Mouse (Mus musculus) neural tube, embryonic 11.5 days (tissue): Measurements from ENCODE around the gene Naa35. TPM values are rescaled to one million over a fixed set of nuclear protein-coding genes. Genes with fewer than 3 reads are reported as not detected.

Source experiments
- ATAC-seq: fragments of 200-750 bp; cut with Nextera tagmentation; 2 replicates; pipeline ENCODE4 v1.8.0; 2017; ENCODE audit warnings: moderate number of reproducible peaks, mild to moderate bottlenecking, moderate TSS enrichment, moderate library complexity; ENCODE audit not compliant: insufficient read depth, low FRiP score, low TSS enrichment
- DNase-seq: peaks from one replicate; pipeline ENCODE4 v3.0.0-alpha.2; 2015; ENCODE audit warnings: low spot score
- H3K27ac ChIP-seq: fragments of 300-500 bp; sonication (generic); 2 replicates; pipeline ENCODE4 v1.5.1; 2014; ENCODE audit warnings: low read depth, mild to moderate bottlenecking, low read length
- H3K27me3 ChIP-seq: fragments of 300-500 bp; sonication (generic); 2 replicates; pipeline ENCODE4 v1.6.1; 2014; ENCODE audit warnings: mild to moderate bottlenecking, low read length, mixed read lengths; ENCODE audit not compliant: control insufficient read depth, insufficient read depth
- H3K36me3 ChIP-seq: fragments of 300-500 bp; sonication (generic); 2 replicates; pipeline ENCODE4 v1.6.1; 2014; ENCODE audit warnings: mild to moderate bottlenecking, low read length, moderate library complexity, mixed read lengths; ENCODE audit not compliant: control insufficient read depth, insufficient read depth
- H3K4me1 ChIP-seq: fragments of 300-500 bp; sonication (generic); 2 replicates; pipeline ENCODE4 v1.6.1; 2014; ENCODE audit warnings: low read length, mixed read lengths; ENCODE audit not compliant: control insufficient read depth, insufficient read depth
- H3K4me2 ChIP-seq: fragments of 300-500 bp; sonication (generic); 2 replicates; pipeline ENCODE4 v1.6.1; 2014; ENCODE audit warnings: low read depth, mild to moderate bottlenecking, moderate library complexity
- H3K4me3 ChIP-seq: fragments of 300-500 bp; sonication (generic); 2 replicates; pipeline ENCODE4 v1.5.1; 2014; ENCODE audit warnings: low read depth, low read length
- H3K9ac ChIP-seq: fragments of 300-500 bp; sonication (generic); 2 replicates; pipeline ENCODE4 v1.6.1; 2014; ENCODE audit warnings: mild to moderate bottlenecking, low read length
- H3K9me3 ChIP-seq: fragments of 300-500 bp; sonication (generic); 2 replicates; pipeline ENCODE4 v1.6.1; 2016; ENCODE audit warnings: low read length; ENCODE audit not compliant: control insufficient read depth
- WGBS: fragments of 180-500 bp; shearing (Covaris S2); extraction: QIAGEN DNeasy Blood & Tissue Kit; methylation state at CpG from one replicate; pipeline ENCODE4 v1.1.7; 2014; 5-methylcytosine and 5-hydroxymethylcytosine counted together
- polyA plus RNA-seq: library from polyadenylated mRNA; unstranded; fragments of >200 nt; fragmentation: Nextera tagmentation; extraction: Ambion mirVana; gene quantifications from 2 replicates; pipeline ENCODE4 v1.2.1, GENCODE M21; 2014

The Naa35 gene
- polyA plus RNA-seq, 1 experiment from 2014 or later, result 118 TPM

DNA sequence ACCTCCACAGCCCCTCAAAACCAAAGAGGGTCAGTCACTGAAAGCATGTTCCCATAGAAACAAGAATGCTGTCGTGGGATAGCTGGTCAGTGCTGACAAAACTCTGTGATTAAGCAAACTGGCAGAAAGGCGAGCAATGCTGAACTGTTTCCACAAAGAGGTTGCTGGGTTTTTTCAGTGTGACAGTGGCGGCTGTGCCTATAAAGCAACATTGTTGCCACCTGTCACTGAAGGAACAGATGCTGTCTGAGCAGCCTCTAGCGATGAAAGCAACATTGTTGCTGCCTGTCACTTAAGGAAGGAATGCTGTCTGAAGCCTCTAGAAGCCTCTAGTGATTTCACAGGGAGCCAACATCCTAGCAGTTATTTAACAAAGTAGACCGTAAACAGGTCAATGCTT is 67.6 kb downstream of the Naa35 start:
- Histone ChIP-seq H3K36me3 (peaks cover 9% of the 10 kb centered on the region; the same call in 1 of the 2 replicates), H3K9ac (no peak overlapping the region), H3K9me3 (no peaks in the 10 kb centered on the region), H3K27me3 (no peaks in the 10 kb centered on the region), H3K4me3 (no peak overlapping the region), H3K27ac (peak overlapping the region; percentile 67; the same call in 1 of the 2 replicates), H3K4me1 (peaks cover 25% of the 10 kb centered on the region), H3K4me2 (no peak overlapping the region)
- 56% methylated on average over 5 of the region's 5 CpGs for WGBS
- ATAC-seq, result no peak
- DNase-seq, result peak; percentile 34

- no peak overlapping the region for H3K4me2 ChIP-seq
- peak overlapping the region; percentile 67 for H3K27ac ChIP-seq
- WGBS, result 70% methylated on average over 3 of the region's 3 CpGs
- no peaks in the 10 kb centered on the region for H3K27me3 ChIP-seq
- H3K4me3 ChIP-seq, result no peak overlapping the region
- H3K9ac ChIP-seq, result no peak overlapping the region
- no peak for ATAC-seq
- H3K36me3 ChIP-seq, result peaks cover 5% of the 10 kb centered on the region; the same call in 1 of the 2 replicates
- H3K9me3 ChIP-seq, result no peaks in the 10 kb centered on the region
- peaks cover 27% of the 10 kb centered on the region for H3K4me1 ChIP-seq
- DNase-seq, result no peak
These were observed 68.1 kb downstream of the Naa35 start for GRCm38 (mm10) chr13:59653136-59653535.

DNA sequence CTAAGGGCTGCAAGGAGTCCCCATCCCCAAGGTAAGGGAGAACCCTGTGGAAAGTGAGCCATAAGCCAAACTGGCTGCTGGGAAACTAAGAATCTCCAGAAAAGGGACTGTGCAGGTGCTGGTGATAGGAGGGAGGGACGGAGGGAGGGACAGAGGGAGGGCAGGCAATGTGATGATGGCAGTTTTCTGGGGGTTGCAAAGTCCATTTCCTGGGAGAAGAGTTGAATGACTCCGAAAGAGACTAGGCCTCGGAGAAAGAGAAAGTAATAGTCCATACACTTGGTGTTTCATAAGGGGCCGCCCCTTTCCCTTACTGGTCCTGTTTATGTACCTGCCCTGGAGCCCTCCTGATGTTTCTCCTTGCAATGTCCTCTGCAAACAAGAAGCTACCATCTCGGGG is 69.4 kb downstream of the Naa35 start:
- Histone ChIP-seq H3K4me1 (peaks cover 27% of the 10 kb centered on the region), H3K4me3 (no peak overlapping the region), H3K27me3 (no peaks in the 10 kb centered on the region), H3K4me2 (no peak overlapping the region), H3K9ac (no peak overlapping the region), H3K9me3 (no peaks in the 10 kb centered on the region), H3K36me3 (peaks cover 3% of the 10 kb centered on the region; the same call in 1 of the 2 replicates), H3K27ac (no peak overlapping the region)
- no peak for DNase-seq
- no peak for ATAC-seq
- WGBS, result 85% methylated on average over 5 of the region's 5 CpGs

- H3K27me3 ChIP-seq, result no peaks in the 10 kb centered on the region
- WGBS, result 92% methylated on average over 15 of the region's 15 CpGs
- no peak for DNase-seq
- H3K4me3 ChIP-seq, result no peak overlapping the region
- ATAC-seq, result no peak
- no peak overlapping the region for H3K4me2 ChIP-seq
- H3K27ac ChIP-seq, result no peak overlapping the region
- H3K9ac ChIP-seq, result no peak overlapping the region
- peaks cover 3% of the 10 kb centered on the region; the same call in 1 of the 2 replicates for H3K36me3 ChIP-seq
- no peaks in the 10 kb centered on the region for H3K9me3 ChIP-seq
- H3K4me1 ChIP-seq, result peaks cover 27% of the 10 kb centered on the region
These were observed 70.8 kb downstream of the Naa35 start for GRCm38 (mm10) chr13:59655718-59656315.

DNA sequence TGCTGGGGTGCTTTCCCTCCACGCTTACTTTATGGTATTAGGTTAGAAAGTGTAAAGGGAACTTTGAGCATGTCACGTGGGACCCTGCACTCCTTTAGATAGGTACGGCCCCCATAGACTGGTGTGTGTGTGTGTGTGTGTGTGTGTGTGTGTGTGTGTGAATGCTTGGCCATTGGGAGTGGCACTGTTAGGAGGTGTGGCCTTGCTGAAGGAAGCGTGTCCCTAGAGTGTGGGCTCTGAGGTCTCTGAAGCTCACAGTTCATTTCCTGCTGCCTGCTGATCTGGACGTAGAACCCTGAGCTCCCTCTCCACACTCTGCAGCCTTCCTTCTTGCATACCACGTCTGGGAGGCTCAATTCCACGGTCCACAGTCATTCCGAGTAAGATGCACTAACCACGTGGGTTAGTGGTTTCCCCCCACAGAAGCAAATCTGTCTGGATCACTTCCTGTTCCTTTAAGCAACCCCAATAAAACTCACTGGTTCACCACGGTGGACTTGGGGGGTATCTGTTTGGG is 71.3 kb downstream of the Naa35 start:
- peaks cover 3% of the 10 kb centered on the region; the same call in 1 of the 2 replicates for H3K36me3 ChIP-seq
- DNase-seq (no peak), ATAC-seq (no peak)
- peaks cover 27% of the 10 kb centered on the region for H3K4me1 ChIP-seq
- H3K4me2 ChIP-seq, result no peak overlapping the region
- H3K4me3 ChIP-seq, result no peak overlapping the region
- peak overlapping the region; percentile 85 for H3K27ac ChIP-seq
- H3K9ac ChIP-seq, result peak overlapping the region; percentile 5; the same call in 1 of the 2 replicates
- no peaks in the 10 kb centered on the region for H3K9me3 ChIP-seq
- no peaks in the 10 kb centered on the region for H3K27me3 ChIP-seq
- 70% methylated on average over 10 of the region's 10 CpGs for WGBS

- peaks cover 27% of the 10 kb centered on the region for H3K4me1 ChIP-seq
- ATAC-seq (peak; percentile 66), DNase-seq (peak; percentile 52)
- no peaks in the 10 kb centered on the region for H3K27me3 ChIP-seq
- WGBS, result 35% methylated on average over 4 of the region's 4 CpGs
- H3K27ac ChIP-seq, result peak overlapping the region; percentile 85
- no peak overlapping the region for H3K4me2 ChIP-seq
- no peak overlapping the region for H3K4me3 ChIP-seq
- no peaks in the 10 kb centered on the region for H3K9me3 ChIP-seq
- H3K9ac ChIP-seq, result peak overlapping the region; percentile 5; the same call in 1 of the 2 replicates
- H3K36me3 ChIP-seq, result peaks cover 4% of the 10 kb centered on the region; the same call in 1 of the 2 replicates
These were observed 71.9 kb downstream of the Naa35 start for GRCm38 (mm10) chr13:59656975-59657388.

DNA sequence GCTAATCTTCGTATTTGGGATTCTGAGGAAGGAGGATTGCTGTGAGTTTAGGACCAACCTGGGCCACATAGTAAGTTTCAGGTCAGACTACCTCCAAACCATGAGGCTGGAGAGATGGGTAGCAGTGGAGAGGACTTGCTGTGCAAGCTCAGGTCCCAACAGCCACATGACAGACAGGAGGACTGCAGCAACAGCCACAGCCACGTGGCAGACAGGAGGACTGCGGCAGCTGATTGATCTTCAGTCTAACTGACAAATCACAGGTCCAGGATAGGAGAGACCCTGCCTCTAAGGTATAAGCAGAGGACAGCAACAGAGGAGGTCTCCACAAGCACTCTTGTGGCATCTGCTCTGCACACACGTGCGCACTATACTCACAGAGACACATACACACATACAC is 72.7 kb downstream of the Naa35 start:
- H3K4me3 ChIP-seq, result no peak overlapping the region
- H3K27ac ChIP-seq, result peak overlapping the region; percentile 85
- 84% methylated on average over 5 of the region's 5 CpGs for WGBS
- DNase-seq, result no peak
- no peaks in the 10 kb centered on the region for H3K9me3 ChIP-seq
- peaks cover 9% of the 10 kb centered on the region for H3K36me3 ChIP-seq
- H3K27me3 ChIP-seq, result no peaks in the 10 kb centered on the region
- no peak for ATAC-seq
- no peak overlapping the region for H3K9ac ChIP-seq
- H3K4me2 ChIP-seq, result no peak overlapping the region
- H3K4me1 ChIP-seq, result peaks cover 23% of the 10 kb centered on the region

DNA sequence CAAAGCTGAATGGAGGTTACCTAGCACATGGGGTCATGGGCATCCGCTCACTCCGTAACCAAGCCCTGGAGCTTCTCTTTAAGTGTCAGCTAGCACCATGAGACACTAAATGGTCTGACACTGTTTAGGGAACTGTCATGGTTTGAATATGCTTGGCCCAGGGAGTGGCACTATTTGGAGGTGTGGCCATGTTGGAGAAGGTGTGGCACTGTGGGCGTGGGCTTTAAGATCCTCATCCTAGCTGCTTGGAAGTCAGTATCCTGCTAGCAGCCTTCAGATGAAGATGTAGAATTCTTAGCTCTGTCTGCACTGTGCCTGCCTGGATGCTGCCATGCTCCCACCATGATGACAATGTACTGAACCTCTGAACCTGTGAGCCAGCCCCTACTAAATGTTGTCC is 75.3 kb downstream of the Naa35 start:
- Histone ChIP-seq H3K36me3 (peaks cover 10% of the 10 kb centered on the region), H3K4me2 (no peak overlapping the region), H3K4me1 (0 out of 2 replicates have a peak, but pooled peaks cover 10% of the 10 kb centered on the region), H3K9me3 (no peaks in the 10 kb centered on the region), H3K27me3 (no peaks in the 10 kb centered on the region), H3K27ac (no peak overlapping the region), H3K4me3 (no peak overlapping the region), H3K9ac (no peak overlapping the region)
- no peak for DNase-seq
- no peak for ATAC-seq
- 97% methylated on average over 3 of the region's 3 CpGs for WGBS

GRCm38 (mm10) chr13:59661387-59661786 is 76.3 kb downstream of the Naa35 start:
- Histone ChIP-seq H3K27ac (no peak overlapping the region), H3K9ac (no peak overlapping the region), H3K9me3 (no peaks in the 10 kb centered on the region), H3K4me3 (no peak overlapping the region), H3K4me1 (0 out of 2 replicates have a peak, but pooled peaks cover 10% of the 10 kb centered on the region), H3K27me3 (no peaks in the 10 kb centered on the region), H3K4me2 (no peak overlapping the region), H3K36me3 (peaks cover 10% of the 10 kb centered on the region)
- 94% methylated on average over 8 of the region's 8 CpGs for WGBS
- DNase-seq, result no peak
- no peak for ATAC-seq
